Mouse (Mus musculus): ENCODE measurements around the gene Gga2.

Gga2 gene

GRCm38 (mm10) chr7:122020667-122021354 lies at the start of gene Gga2:
Gga2 (minus strand) TSS chr7:122021222.
- peak; percentile 84 to 91 for DNase-seq

GRCm38 (mm10) chr7:122067517-122068381 lies 46.7 kb upstream of the Gga2 start:
- DNase-seq: no peak

- peak; percentile 98 to 100 for DNase-seq
Measured at GRCm38 (mm10) chr7:122066945-122067516, 46.0 kb upstream of the Gga2 start, which contains the start of the genes Ubfd1 and Ears2. Ubfd1 (plus strand) TSS chr7:122067175. Ears2 (minus strand) TSS chr7:122067263.

- no peak for DNase-seq
Measured at GRCm38 (mm10) chr7:122066102-122066944, 45.3 kb upstream of the Gga2 start.

- DNase-seq: no peak
Measured at GRCm38 (mm10) chr7:122065656-122066055, 44.6 kb upstream of the Gga2 start.

- no peak for DNase-seq
Measured at GRCm38 (mm10) chr7:122056633-122057032, 35.6 kb upstream of the Gga2 start.

- DNase-seq: no peak
Measured at GRCm38 (mm10) chr7:122050834-122051233, 29.8 kb upstream of the Gga2 start.

GRCm38 (mm10) chr7:122048191-122048590 lies 27.2 kb upstream of the Gga2 start:
- no peak for DNase-seq

GRCm38 (mm10) chr7:122046813-122047212 lies 25.8 kb upstream of the Gga2 start:
- no peak for DNase-seq

- DNase-seq: no peak
Measured at GRCm38 (mm10) chr7:122045711-122046110, 24.7 kb upstream of the Gga2 start.

GRCm38 (mm10) chr7:122045181-122045634 lies 24.2 kb upstream of the Gga2 start:
- DNase-seq: no peak

GRCm38 (mm10) chr7:122044106-122044505 lies 23.1 kb upstream of the Gga2 start:
- DNase-seq: no peak

- DNase-seq: no peak
Measured at GRCm38 (mm10) chr7:122034348-122034747, 13.3 kb upstream of the Gga2 start.

- DNase-seq: no peak
Measured at GRCm38 (mm10) chr7:122033371-122033770, 12.3 kb upstream of the Gga2 start.

- DNase-seq: no peak
Measured at GRCm38 (mm10) chr7:122022131-122022530, 1.1 kb upstream of the Gga2 start.

- peak in 1 of 2 experiments; percentile 18 for DNase-seq
Measured at GRCm38 (mm10) chr7:122020273-122020666, 752 bp downstream of the Gga2 start.

- no peak for DNase-seq
Measured at GRCm38 (mm10) chr7:122018978-122019377, 2.0 kb downstream of the Gga2 start.

- no peak for DNase-seq
Measured at GRCm38 (mm10) chr7:122018247-122018646, 2.8 kb downstream of the Gga2 start.

- DNase-seq: no peak
Measured at GRCm38 (mm10) chr7:122015734-122016133, 5.3 kb downstream of the Gga2 start.

GRCm38 (mm10) chr7:122015105-122015504 lies 5.9 kb downstream of the Gga2 start:
- no peak for DNase-seq

- DNase-seq: no peak
Measured at GRCm38 (mm10) chr7:122012949-122013348, 8.1 kb downstream of the Gga2 start.

- peak in 1 of 2 experiments; percentile 35 for DNase-seq
Measured at GRCm38 (mm10) chr7:122012370-122012769, 8.7 kb downstream of the Gga2 start.
